Mouse (Mus musculus) kidney, adult 2 months (tissue): ENCODE data around the gene Syt1. TPM values are rescaled to one million over a fixed set of nuclear protein-coding genes. Genes with fewer than 3 reads are reported as not detected.
A peak's percentile ranks its signal among the peaks of the same experiment; 100 is the strongest.

ENCODE experiments used
- DNase-seq: peaks from one replicate; pipeline ENCODE4 v3.0.0; 2021
- H3K27ac ChIP-seq: fragments of 200-500 bp; 2 replicates; pipeline ENCODE4 v1.5.1; 2012; ENCODE audit warnings: low read depth, low read length, control low read depth, inconsistent platforms; ENCODE audit not compliant: insufficient read depth
- H3K27me3 ChIP-seq: fragments of 200-500 bp; replicated peaks from 2 replicates; pipeline ENCODE4 v1.6.1; 2012; ENCODE audit warnings: mild to moderate bottlenecking, moderate library complexity, low read length, inconsistent platforms; ENCODE audit not compliant: control insufficient read depth, insufficient read depth
- H3K36me3 ChIP-seq: fragments of 200-500 bp; 2 replicates; pipeline ENCODE4 v1.6.1; 2012; ENCODE audit warnings: mild to moderate bottlenecking, moderate library complexity, low read length, inconsistent platforms; ENCODE audit not compliant: control insufficient read depth, insufficient read depth
- H3K4me1 ChIP-seq: fragments of 200-500 bp; 2 replicates; pipeline ENCODE4 v1.6.1; 2011; ENCODE audit warnings: low read length; ENCODE audit not compliant: control insufficient read depth, insufficient read depth
- H3K4me3 ChIP-seq: fragments of 200-500 bp; 2 replicates; pipeline ENCODE4 v1.5.1; 2011; ENCODE audit warnings: mild to moderate bottlenecking, low read depth, low read length, control low read depth; ENCODE audit not compliant: insufficient read depth
- CTCF ChIP-seq: fragments of 200-500 bp; conservative IDR thresholded peaks from 2 replicates; pipeline ENCODE4 v1.5.1; 2011; ENCODE audit warnings: low read depth, mild to moderate bottlenecking, control low read depth, low read length, moderate library complexity, mixed read lengths; ENCODE audit not compliant: insufficient read depth, insufficient read length
- POLR2A ChIP-seq: fragments of 200-500 bp; IDR thresholded peaks from one replicate; pipeline ENCODE4 v1.6.1; 2011; ENCODE audit warnings: low read depth, low read length, control low read depth
- WGBS: fragments of 180-500 bp; shearing (Covaris S2); methylation state at CpG from one replicate; pipeline ENCODE4 v1.1.7; 2018; 5-methylcytosine and 5-hydroxymethylcytosine counted together
- polyA plus RNA-seq: library from polyadenylated mRNA; depleted of rRNA; stranded (reverse); fragments of >200 nt; gene quantifications from 2 replicates; pipeline ENCODE4 v1.2.3, GENCODE M21; 2012

Gene Syt1
- polyA plus RNA-seq, 1 experiment: 1.0 TPM

DNA sequence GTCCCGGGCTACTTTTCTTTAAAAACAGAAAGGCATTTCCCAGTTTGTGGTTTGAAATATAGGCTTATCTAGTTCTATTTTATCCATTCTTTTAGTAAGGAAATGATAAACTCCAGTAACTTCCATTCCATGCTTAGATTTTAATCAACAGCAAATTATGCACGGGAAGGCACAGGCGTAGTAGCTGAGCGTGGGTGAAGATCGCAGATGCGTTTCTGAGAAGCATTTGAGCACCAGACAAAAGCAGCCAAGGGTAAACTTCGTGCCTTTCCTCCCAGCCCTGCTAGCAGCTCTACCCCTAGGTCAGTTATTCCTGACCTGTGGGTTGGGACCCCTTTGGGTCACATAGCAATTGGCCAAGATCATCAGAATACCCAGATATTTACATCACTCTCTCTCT, 482.4 kb downstream of the Syt1 start:
- Histone ChIP-seq H3K4me1 (peaks cover 4% of the 10 kb centered on the region), H3K36me3 (no peaks in the 10 kb centered on the region), H3K27ac (no peak overlapping the region), H3K27me3 (no peaks in the 10 kb centered on the region), H3K4me3 (no peak overlapping the region)
- no peak for DNase-seq
- 80% methylated on average over 7 of the region's 7 CpGs for WGBS
- TF ChIP-seq POLR2A (no peak), CTCF (no peak)

DNA sequence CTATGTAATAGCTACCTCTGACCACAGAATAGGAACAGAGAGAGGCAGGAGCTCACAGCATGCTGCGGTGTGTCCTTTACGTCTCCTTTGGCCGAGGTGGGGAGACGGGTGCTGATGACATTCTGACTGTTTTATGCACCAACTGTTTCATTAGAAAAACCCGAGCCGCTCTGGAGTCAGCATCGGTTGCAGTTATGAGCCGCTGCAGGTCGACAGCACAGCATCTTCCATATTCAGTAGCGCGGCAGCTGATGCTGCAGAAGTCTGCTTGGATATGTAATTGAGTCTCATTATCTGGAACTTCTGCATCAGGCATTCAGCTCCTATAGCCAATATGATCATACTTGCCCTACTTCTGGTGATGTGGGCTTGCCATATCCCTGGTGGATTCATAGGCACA, 485.3 kb downstream of the Syt1 start:
- H3K4me3 ChIP-seq: no peak overlapping the region
- DNase-seq: no peak
- no peak for TF ChIP-seq CTCF
- no peak for TF ChIP-seq POLR2A
- WGBS: 90% methylated on average over 11 of the region's 11 CpGs
- no peaks in the 10 kb centered on the region for H3K36me3 ChIP-seq
- H3K4me1 ChIP-seq: no peaks in the 10 kb centered on the region; the same call in 1 of the 2 replicates
- no peak overlapping the region for H3K27ac ChIP-seq
- H3K27me3 ChIP-seq: no peaks in the 10 kb centered on the region

DNA sequence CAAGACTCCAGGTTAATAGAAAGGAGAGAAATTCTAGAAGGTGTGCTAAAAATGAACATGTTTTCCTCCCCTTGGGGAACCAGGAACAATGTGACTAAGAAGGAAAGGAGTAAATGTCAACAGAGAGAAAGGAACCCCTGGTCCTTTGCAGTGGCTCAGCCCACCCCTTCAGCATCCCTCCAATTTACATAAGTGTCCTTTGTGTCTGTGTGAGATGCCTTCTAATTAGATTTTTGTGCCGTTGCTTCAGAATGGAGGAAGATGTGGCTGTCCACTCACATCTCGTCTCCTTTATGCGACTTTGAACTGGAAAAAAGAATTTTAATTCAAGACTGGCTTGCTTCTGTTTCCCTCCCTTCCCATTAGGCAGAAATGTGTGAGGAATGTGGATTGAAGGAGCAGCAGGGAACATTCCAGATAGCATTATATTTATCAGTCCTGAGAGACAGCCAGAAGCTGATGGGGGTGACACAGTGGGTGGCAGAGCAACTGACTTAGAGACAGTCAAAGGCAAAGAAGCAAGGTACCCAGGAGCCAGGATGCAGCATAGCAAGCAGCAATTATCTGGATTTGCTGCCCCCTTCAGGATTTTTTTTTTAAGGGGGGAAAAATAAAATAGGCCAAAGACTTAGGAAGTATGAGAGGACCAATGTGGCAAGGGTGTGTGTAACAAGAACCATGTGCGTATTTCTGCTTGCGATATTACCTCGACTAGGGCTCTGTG, 486.3 kb downstream of the Syt1 start:
- Histone ChIP-seq H3K27me3 (no peaks in the 10 kb centered on the region), H3K27ac (no peak overlapping the region), H3K36me3 (no peaks in the 10 kb centered on the region), H3K4me3 (no peak overlapping the region), H3K4me1 (no peaks in the 10 kb centered on the region)
- 63% methylated on average over 6 of the region's 6 CpGs for WGBS
- TF ChIP-seq POLR2A (no peak), CTCF (peak; percentile 29; the same call in 1 of the 2 replicates)
- peak; percentile 49 for DNase-seq

GRCm38 (mm10) chr10:108519156-108519555, 491.6 kb downstream of the Syt1 start:
- Histone ChIP-seq H3K4me3 (no peak overlapping the region), H3K36me3 (no peaks in the 10 kb centered on the region), H3K27ac (no peak overlapping the region), H3K4me1 (no peaks in the 10 kb centered on the region), H3K27me3 (no peaks in the 10 kb centered on the region)
- no peak for TF ChIP-seq POLR2A
- no peak for TF ChIP-seq CTCF
- WGBS: 50% methylated on average over 6 of the region's 6 CpGs
- DNase-seq: no peak

- WGBS: 83% methylated on average over 9 of the region's 9 CpGs
- DNase-seq: no peak
- Histone ChIP-seq H3K4me3 (no peak overlapping the region), H3K4me1 (no peaks in the 10 kb centered on the region), H3K27ac (no peak overlapping the region), H3K27me3 (no peaks in the 10 kb centered on the region), H3K36me3 (no peaks in the 10 kb centered on the region)
- no peak for TF ChIP-seq CTCF
- no peak for TF ChIP-seq POLR2A
Observed at GRCm38 (mm10) chr10:108517076-108517475, 493.7 kb downstream of the Syt1 start.

DNA sequence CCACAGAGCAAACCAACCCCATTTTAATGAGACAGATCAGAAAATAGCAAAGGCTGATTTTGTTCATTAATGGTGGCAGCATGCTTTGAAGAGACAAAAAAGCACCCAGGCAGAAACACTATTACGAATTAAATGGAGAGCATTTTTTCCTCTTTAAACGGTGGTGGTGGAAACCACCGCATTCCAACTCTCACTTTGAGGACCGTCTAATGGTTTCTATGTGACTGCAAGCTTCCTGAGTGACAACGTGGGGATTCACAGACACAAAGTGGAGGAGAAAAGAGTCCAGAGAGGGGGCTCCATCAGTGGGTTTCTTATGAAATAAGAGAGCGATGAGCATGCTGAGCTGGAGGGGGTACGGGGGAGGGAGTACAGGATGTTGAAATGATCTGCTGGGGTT, 496.1 kb downstream of the Syt1 start:
- no peak for DNase-seq
- H3K4me1 ChIP-seq: no peaks in the 10 kb centered on the region
- H3K36me3 ChIP-seq: no peaks in the 10 kb centered on the region
- H3K4me3 ChIP-seq: no peak overlapping the region
- 58% methylated on average over 7 of the region's 7 CpGs for WGBS
- TF ChIP-seq POLR2A (no peak), CTCF (no peak)
- no peaks in the 10 kb centered on the region for H3K27me3 ChIP-seq
- H3K27ac ChIP-seq: no peak overlapping the region

DNA sequence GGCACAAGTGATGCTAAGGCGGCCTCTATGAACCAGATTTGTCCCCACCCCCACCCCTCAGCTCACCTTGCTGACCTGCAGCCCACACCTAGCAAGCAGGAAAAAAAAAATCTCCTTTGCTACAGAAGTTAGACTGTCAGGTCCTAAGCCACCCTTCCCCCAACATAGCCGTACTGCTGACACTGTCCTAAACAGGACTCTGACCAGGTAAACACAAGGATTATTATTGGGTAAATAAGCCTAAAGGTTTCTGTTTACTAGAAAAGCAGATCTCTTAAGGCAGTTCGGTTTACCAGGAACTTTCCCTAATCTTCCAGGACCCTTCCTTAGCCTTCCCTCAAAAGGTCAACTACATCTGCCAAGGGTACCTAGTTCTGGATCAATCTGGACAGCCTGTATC, 501.2 kb downstream of the Syt1 start:
- 88% methylated on average over 3 of the region's 3 CpGs for WGBS
- Histone ChIP-seq H3K36me3 (no peaks in the 10 kb centered on the region), H3K4me3 (no peak overlapping the region), H3K27ac (no peak overlapping the region), H3K27me3 (no peaks in the 10 kb centered on the region), H3K4me1 (no peaks in the 10 kb centered on the region)
- DNase-seq: no peak
- no peak for TF ChIP-seq CTCF
- no peak for TF ChIP-seq POLR2A
